Mouse (Mus musculus): ENCODE measurements around the gene Ror1.

Ror1 gene

GRCm38 (mm10) chr4:100095685-100096595, at the start of gene Ror1:
Gene Ror1 (plus strand): TSS chr4:100095791.
- peak; percentile 93 for DNase-seq

GRCm38 (mm10) chr4:100047066-100047465, 48.5 kb upstream of the Ror1 start:
- no peak for DNase-seq

GRCm38 (mm10) chr4:100048351-100048950, 47.1 kb upstream of the Ror1 start:
- DNase-seq, result no peak

GRCm38 (mm10) chr4:100051767-100052166, 43.8 kb upstream of the Ror1 start:
- no peak for DNase-seq

- no peak for DNase-seq
Measured at GRCm38 (mm10) chr4:100052258-100052657, 43.3 kb upstream of the Ror1 start.

GRCm38 (mm10) chr4:100056046-100056445, 39.5 kb upstream of the Ror1 start:
- no peak for DNase-seq

GRCm38 (mm10) chr4:100056446-100056845, 39.1 kb upstream of the Ror1 start:
- DNase-seq, result no peak

GRCm38 (mm10) chr4:100057381-100057780, 38.2 kb upstream of the Ror1 start:
- no peak for DNase-seq

- no peak for DNase-seq
Measured at GRCm38 (mm10) chr4:100058631-100059030, 37.0 kb upstream of the Ror1 start.

- no peak for DNase-seq
Measured at GRCm38 (mm10) chr4:100059811-100060210, 35.8 kb upstream of the Ror1 start.

GRCm38 (mm10) chr4:100061396-100062066, 34.1 kb upstream of the Ror1 start:
- no peak for DNase-seq

GRCm38 (mm10) chr4:100065686-100066085, 29.9 kb upstream of the Ror1 start:
- DNase-seq, result no peak

- no peak for DNase-seq
Measured at GRCm38 (mm10) chr4:100070101-100070500, 25.5 kb upstream of the Ror1 start.

- DNase-seq, result peak; percentile 56
Measured at GRCm38 (mm10) chr4:100096596-100097181, 1.1 kb downstream of the Ror1 start.

GRCm38 (mm10) chr4:100097364-100097979, 1.9 kb downstream of the Ror1 start:
- DNase-seq, result no peak

- peak; percentile 57 for DNase-seq
Measured at GRCm38 (mm10) chr4:100101066-100101820, 5.7 kb downstream of the Ror1 start.

GRCm38 (mm10) chr4:100101844-100102243, 6.3 kb downstream of the Ror1 start:
- DNase-seq, result no peak

- DNase-seq, result no peak
Measured at GRCm38 (mm10) chr4:100104241-100104640, 8.7 kb downstream of the Ror1 start.

- DNase-seq, result no peak
Measured at GRCm38 (mm10) chr4:100107593-100107992, 12.0 kb downstream of the Ror1 start.

GRCm38 (mm10) chr4:100108551-100108950, 13.0 kb downstream of the Ror1 start:
- no peak for DNase-seq

- DNase-seq, result no peak
Measured at GRCm38 (mm10) chr4:100114148-100114547, 18.6 kb downstream of the Ror1 start.

- DNase-seq, result no peak
Measured at GRCm38 (mm10) chr4:100116366-100116765, 20.8 kb downstream of the Ror1 start.

All from kidney, adult 9 months (tissue).